Mouse (Mus musculus): Measurements from ENCODE around the gene Gm45213.
A peak's percentile ranks its signal among the peaks of the same experiment; 100 is the strongest.
"Not testable (repeated sequence)": the region's sequence is repeated elsewhere in the genome, so short reads cannot be mapped to it uniquely, and the experiment has no call there.

Gene Gm45213

DNA sequence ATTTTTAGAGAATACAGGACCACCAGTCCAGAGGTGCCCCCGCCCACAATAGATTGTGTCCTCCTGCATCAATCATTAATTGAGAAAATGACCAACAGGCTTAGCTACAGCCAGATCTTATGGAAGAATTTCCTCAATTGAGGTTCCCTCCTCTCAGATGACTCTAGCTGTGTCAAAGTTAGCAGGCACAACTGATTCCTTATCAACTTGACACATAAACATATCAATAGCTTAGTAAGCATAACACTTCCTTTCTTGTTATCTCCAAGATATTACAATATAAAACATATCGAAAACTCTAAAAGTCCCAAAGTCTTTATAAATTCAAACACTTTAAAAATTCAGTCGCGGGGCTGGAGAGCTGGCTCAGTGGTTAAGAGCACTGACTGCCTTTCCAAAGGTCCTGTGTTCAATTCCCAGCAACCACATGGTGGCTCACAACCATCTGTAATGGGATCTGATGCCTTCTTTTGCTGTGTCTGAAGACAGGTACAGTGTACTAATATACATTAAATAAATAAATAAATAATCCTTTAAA, 10.6 kb downstream of the Gm45213 start:
- DNase-seq: no peak

DNA sequence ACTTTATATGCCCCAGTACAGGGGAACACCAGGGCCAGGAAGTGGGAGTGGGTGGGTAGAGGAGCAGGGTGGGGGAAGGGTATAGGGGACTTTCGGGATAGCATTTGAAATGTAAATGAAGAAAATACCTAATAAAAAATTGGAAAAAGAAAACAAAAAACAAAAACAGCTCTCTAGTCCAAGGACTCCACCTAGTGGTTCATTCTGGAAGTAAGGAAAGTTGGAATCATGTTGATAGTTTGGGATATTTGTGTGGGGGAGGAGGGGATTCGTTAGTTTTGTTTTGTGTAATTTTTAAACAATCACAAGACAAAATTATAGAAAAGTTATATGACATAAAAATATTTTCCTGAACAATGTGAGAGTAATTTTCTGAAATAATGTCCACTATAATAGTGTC, 12.0 kb downstream of the Gm45213 start:
- not testable (repeated sequence) for DNase-seq

DNA sequence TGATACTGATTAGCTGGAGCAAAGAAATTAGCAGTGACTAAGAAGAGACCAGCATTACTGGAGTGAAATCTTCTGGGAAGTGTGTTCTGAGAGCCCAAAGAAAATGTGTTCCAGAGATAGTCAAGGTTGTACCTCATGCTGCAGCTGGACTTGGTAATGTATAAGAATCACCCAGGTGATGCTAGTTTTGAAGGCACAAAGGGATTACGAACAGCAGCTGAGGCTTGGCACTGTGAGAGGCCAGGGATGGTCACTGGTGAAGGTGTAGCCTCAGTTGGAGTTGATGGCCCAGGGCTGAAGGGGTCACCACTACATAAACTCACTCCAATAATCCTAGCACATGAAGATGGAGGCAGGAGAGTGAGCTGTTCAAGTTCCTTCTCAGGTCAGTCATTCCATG, 15.3 kb downstream of the Gm45213 start, which contains the start of gene Snrpa1:
Snrpa1 (plus strand) TSS at position 301 of the 400 bp plus-strand sequence.
- DNase-seq: no peak

DNA sequence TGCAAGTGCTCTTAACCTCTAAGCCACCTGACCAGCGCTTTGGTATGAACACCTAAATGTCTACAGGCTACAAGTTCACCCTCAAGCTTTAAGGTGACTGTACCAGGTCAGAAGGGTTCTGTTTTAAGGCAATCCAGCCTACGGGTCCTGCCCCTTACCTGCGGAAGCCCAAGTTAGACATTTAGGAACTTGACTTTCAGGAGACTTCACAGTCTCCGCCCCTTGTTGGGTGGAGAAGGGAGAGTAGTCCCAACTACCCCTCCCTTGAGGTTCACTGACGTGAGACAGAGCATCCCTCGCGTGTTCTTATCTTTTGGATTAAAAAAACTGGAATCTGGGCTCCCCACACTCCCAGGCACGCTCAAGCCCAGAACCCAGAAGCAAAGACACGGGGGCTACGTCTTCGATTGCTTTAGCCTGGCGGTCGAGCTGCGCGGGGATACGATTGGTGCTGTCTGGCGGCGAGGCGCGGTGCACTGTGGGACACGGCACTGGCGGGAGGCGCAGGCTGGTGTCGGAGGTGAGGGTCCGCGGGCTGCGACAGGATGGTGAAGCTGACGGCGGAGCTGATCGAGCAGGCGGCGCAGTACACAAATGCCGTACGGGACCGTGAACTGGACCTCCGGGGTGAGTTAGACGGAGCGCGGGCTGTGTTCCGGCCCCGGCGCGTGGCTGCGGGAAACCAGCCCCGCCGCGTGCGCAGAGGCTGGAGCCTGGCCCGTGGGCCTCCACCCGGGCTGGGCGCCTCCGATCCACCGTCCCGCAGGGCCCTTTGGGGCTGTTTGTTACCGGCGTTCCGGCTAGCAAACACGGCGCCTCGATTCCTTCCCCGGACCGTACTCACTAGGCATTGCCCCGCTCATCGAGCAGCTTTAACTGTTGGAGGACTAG, 16.9 kb downstream of the Gm45213 start:
- DNase-seq: peak; percentile 84

DNA sequence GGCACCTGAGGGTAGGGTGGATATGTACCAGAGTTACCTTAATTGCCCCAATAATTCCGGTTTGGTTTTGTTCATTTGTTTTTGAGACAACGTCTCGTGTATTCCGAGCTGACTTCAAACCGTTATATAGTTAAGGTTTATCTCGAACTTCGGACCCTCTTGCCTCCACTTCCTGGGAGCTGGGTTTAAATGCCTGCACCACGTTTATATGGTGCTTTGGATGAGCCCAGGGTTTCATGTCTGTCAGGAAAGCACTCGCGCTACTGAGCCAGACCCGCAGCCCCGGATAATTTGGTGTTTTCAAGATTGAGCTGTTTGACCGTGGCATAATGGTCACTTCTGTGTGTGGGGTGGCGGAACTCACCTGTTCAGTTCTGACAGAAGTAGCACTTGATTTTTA, 17.7 kb downstream of the Gm45213 start:
- no peak for DNase-seq

DNA sequence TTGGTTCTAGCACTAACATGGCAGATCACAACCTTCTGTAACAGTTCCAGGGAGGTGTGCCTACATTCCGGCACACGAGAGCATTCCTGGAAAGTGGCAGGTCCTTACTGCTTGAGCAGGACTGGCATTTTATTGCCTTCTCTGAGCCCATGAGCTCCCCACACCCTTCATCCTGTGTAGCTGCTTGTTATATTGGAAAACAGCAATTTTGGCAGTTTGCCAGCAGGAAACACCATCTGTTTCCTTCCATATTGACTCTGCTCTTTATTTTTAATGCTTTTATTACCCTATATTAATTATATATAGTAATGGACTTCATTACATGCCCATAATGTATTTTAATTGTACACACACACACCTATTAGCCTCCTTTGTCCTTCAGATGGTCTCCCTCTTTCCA, 33.0 kb downstream of the Gm45213 start:
- peak; percentile 44 for DNase-seq

DNA sequence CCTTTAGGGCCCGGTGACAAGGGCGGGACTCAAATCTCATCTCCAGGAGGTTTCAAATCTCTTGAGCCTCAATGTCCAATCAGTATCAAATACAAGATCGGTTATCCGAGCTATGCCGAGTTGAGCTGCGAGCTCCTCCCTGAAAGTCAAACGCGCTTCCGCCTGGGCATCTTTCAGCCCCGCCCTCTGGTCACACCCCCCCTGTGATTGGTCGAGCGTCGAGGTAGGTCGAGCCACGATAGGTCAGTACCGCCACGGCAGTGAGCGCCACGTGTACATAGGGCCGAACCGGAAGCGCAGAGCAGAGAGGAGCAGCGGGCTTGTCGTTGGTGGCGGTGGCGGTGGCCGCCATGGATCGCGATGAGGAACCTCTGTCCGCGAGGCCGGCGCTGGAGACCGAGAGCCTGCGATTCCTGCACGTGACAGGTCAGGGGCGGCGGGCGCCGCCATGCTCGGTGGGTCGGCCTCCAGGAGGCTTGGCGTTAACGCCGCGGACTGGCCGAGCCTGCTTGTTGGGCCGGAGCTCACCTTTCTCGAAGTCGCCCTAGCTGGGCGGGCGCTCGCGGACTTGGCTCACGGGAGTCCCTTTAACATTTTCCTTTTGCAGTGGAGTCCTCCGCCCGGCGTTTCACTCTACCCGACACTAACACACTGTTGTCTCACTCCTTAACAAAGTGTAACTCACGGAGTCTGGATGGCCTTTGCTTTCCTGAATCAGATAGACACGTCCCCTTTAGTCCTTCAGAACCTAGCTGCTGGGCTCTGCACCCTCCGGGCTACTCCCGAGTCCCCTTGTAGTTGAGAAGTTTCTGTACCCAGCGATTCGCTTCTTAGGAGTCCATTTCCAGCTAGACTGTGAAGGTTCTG, 36.2 kb downstream of the Gm45213 start, which contains the start of gene Selenos:
Selenos (plus strand) TSS at position 286 of the 867 bp plus-strand sequence.
- peak; percentile 95 for DNase-seq

DNA sequence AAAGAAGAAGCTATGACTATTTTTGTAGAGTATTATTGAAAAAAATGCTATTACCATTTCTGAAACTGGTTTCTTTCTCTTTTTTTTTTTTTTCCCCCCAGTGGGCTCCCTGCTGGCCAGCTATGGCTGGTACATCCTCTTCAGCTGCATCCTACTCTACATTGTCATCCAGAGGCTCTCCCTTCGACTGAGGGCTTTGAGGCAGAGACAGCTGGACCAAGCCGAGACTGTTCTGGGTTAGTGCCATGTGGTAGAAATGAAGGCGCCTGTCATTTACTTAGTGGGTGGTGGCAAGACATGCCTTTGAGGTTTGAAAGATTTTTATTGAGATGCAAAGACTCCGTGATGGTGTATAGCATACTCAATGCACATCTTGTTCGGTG, 36.8 kb downstream of the Gm45213 start:
- DNase-seq: peak; percentile 27

DNA sequence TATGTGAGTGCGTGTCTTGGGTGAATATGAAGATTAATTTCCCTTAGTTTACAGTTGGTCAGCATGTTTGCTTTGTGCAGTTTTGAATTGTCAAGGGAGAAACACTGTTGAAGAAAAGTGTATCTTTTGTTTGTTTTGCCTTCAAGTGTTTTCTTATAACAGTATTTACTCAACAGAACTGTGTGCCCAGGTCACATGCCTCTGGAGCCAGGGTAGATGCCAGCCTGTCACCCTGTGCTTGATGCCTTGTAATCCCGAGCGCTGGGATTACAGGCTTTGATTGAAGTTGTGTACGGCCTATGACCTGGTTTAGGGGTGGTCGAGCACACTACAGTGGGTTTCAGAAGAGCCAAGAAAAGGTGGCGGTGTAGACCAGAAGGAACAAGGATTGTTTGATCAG, 40.4 kb downstream of the Gm45213 start:
- no peak for DNase-seq

DNA sequence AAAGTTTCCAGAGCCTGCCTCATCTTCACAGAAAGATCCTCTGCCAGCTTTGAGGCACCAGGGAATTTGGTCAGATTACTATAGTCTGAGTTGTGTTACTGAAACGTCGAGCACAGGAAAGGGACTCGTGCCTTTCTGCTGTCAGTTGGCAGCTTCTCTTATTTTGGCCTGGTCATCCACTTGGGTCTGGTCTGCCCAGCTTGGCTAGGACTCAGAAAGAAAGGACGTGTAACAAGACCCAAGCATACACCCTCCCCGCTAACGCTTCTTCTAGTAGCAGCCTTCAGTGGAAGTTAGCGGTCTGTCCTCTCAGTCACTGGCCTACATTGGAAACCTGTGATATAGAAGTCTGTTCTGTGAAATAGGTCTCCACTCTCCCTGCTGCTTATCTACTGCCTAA, 41.1 kb downstream of the Gm45213 start:
- no peak for DNase-seq

DNA sequence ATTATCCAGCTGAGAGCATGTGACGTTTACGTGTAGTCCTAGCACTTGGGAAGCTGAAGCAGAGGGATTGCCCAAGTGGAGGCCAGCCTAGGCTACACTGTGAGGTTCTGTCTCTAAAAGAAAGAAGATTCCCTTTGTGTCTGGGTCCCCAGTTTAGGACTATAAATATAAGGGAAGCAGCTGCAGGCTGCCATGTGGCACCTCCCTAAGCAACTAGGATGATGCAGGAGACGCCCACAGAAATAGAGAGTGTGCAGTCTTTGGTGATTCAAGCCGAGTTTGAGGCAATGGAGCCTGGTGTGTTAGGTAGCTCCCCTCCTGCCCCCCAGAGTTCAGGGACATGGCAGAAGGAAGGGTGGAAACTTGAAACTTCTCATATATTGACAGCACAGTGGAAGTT, 44.2 kb downstream of the Gm45213 start:
- no peak for DNase-seq

DNA sequence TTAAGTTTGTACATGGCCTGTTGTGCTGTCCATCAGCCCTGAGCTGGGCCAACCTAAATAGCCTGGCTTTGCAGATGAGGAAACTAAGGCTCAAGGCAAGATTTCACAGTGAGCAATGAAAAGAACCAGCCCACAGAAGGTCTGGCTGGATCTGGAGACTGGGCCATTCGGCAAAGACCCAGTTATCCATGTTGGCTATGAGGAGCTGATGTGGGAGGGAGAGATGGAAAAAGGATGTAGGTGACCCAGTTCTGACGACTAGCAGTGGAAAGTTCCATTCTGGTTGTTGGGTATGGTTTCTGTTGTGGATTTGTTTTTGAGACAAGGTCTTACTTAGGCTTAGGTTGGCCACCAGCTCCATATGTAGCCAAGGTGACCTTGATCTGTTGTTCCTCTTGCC, 44.7 kb downstream of the Gm45213 start:
- no peak for DNase-seq

DNA sequence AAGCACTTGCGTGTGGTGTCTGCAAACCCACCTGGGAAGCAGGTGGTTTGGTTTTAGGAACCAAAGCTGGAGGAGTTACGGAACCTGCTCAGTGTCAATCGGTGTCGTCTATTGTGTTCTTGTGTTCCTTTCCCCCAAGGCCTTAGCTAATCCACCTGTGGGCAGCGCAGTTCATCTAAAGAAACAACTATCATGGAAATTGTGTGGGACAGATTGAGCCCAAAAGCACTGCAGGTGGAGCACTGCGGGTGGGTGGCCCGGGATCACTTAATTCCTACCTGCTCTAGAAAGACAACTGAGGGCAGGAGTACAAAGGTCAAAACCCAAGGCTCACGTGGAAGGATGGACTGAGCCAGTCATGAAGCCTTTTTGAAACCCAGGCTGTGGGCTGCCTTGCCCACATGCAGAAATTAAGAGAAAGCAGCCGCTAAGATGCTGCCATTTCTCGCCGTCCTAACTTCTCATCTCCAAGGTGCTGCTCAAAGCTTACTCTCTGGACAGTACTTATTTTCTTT, 47.3 kb downstream of the Gm45213 start:
- no peak for DNase-seq

DNA sequence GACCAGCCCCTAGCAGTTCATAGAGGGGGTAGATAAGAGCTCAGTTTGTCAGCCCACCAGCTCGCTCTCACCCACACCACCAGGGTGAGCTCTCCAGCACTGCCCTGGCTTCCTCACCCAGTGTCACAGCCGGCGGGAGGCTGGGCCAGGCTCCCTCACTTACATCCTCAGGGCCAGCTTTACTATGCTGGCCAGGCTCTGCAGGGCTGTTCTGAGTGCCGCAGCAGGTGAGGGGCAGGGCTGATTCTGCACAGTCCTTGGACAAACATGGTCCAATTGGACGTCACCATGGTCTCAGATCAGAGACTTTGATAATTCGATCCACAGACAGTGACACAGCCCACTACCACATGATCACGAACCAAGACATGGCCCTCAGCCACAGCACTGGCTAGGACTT, 48.2 kb downstream of the Gm45213 start:
- no peak for DNase-seq

DNA sequence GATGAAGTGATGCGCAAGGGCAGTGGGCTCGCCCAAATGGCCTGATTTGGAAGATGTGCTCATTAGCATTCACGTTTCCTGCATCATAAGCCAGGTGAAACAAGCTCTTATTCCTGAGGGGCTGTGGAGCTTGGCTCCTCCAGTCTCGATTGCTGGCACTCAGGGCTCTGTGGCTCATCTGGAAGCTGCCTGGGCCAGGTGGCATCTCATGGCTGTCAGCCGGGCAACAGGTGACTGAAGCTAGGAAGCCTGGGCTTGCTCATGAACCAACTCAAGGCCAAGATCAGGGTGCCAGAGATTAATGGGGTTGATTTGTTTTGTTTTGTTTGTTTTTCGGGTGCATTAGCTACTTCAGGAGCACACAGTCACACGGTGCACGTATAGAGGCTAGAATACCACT, 49.3 kb downstream of the Gm45213 start:
- DNase-seq: peak; percentile 39

DNA sequence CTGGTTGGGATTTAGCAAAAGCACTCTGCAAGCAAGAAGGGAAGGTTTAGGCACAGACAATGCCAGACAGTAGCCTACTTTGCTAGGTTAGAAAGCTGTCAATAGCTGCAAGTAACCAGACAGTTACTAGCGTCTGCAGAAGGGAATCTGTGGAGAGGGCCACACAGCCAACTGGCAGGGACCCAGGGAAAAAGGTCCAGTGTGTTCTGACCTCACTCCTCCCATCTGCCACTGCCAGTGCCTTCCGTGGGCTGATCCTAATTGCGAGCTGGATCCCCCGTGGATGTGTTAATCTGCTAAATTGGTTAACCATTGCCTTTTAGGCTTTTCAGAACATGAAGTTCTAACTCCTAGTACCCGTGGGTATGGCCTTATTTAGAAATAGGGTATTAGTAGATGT, 50.7 kb downstream of the Gm45213 start:
- DNase-seq: peak; percentile 58

DNA sequence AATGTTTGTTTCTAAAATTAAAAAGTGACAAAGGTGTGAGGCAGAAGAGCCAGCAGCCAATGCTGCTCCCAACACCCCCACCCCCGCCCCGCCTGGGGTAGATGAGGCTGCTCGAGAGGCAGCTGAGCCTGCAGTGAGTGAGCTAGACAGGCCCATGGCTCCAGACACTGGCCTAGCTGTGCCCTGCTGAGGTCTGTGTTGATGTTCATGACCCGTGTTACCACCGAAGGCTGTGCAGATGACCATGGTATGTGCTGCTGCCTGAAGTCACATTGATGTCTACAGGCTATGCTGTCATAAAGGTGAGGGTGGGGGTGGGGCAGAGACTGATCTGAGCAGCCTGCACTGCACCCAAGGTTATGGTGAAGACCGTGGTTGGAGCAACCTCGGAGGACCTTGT, 55.4 kb downstream of the Gm45213 start:
- DNase-seq: no peak

DNA sequence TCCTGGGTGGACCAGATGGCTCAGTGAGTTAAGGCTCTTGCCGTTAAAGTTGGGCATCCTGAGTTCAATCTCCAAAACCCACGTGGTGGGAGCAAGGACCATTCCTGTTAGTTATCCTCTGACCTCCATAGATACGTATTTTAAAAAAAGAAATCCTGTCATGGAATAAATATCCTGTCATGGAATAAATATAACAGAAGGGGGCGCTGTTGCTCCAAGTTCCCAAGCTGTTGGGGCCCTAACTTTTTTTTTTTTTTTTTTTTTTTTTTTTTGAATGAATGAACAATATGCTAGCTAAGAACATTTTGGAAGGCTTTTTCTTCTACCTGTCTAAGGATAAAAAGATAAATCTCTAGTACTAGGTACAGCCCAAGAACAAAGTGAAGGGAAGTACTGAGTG, 58.5 kb downstream of the Gm45213 start:
- DNase-seq: no peak

DNA sequence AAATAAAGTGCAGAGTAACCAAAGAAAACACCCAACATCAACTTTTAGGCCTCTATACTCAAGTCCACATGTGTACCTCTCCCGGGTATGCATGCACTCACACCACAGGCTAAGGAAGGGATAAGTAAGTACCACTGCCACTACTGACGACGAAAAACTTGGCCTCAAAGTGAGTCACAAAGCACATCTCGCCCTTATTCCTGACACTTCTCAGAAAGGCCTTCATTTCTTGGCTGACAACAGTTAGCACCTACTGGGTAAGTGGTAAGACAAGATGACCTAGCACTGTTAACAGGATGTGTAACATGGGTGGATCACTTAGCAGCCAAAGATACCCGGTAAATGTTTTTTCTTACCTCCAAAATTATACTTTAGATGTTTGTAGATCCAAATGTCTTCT, 61.1 kb downstream of the Gm45213 start:
- DNase-seq: no peak

DNA sequence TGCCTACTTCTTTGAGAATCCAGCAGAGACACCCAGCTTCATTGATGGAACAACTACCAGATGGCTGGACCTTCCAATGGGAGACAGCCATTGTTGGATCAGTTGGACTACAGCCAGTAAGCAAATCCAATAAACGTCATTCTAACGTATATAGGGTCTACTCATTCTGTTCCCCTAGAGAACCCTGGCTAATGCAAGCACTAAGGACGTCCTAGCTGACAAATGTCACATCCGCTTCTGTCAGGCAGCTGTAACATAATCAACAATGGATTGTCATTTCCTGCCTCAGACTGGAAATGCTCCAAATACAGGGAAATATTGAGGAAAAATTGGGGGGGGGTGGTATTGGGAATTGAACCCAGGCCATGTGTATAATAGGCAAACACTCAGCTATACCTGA, 62.4 kb downstream of the Gm45213 start:
- DNase-seq: no peak

DNA sequence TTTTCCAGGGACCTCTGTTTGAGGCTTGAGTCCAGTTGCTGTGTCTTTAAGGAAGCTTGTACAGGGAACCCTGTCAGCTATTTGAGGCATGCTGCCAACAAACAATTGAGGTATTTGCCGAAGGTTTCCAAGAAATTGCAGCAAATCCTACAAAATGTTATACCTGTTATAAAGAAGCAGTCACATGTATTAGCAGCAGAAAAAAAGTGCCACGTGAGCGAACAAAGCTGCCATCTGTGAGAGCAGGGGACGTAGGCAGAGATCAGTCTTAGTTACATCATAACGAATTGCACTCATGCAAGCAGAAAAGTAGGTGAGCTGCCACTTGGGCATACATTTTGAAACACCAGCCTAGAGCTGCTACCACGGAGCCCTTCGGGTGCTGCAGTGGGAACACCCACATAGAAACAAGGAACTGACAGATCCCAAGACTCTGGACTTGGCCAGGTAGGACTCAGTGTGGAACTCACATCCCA, 63.2 kb downstream of the Gm45213 start:
- no peak for DNase-seq

DNA sequence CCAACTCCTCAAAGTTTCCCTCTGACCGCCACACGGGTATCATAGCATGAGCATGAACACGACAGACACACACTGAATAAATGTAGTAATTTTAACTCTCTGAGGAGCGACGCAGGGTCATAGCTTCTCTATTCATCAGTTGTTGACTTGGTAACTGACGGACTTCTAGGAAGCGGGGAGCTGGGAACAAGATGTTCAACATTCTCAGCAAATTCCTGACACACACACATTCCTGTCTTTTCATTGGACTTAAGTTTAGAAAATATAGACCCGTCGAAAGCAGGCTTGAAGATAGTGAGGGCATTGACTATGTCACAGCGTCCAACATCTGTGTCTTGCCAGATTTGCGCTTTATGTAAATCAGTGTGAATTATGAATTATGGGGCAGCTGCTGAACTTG, 63.8 kb downstream of the Gm45213 start:
- DNase-seq: no peak

DNA sequence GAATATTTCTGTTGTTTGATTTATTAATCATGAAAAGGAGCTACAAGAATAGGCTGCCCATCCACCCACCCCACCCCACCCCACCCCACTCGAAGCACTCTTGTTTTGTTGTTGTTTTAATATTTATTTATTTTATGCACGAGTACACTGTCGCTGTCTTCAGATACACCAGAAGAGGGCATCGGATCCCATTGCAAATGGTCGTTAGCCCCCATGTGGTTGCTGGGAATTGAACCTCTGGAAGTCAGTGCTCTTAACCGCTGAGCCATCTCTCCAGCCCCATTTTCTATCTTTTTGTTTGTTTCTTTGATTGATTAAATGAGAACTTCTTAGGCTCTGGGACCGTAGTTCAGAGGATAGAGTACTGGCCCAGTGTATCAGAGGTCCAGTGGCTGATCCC, 64.5 kb downstream of the Gm45213 start:
- DNase-seq: no peak
